Mouse (Mus musculus) heart, embryonic 12.5 days (tissue): ENCODE measurements around the gene Ing4. TPM values are rescaled to one million over a fixed set of nuclear protein-coding genes. Genes with fewer than 3 reads are reported as not detected.

Experiments used
- ATAC-seq: fragments of 200-750 bp; cut with Nextera tagmentation; 2 replicates; pipeline ENCODE4 v1.8.0; 2017; ENCODE audit warnings: moderate TSS enrichment, moderate library complexity; ENCODE audit not compliant: insufficient number of reproducible peaks, low FRiP score
- H3K27ac ChIP-seq: fragments of 300-500 bp; sonication (generic); 2 replicates; pipeline ENCODE4 v1.5.1; 2016; ENCODE audit warnings: mild to moderate bottlenecking, moderate library complexity; ENCODE audit not compliant: poor library complexity, severe bottlenecking
- H3K27me3 ChIP-seq: fragments of 300-500 bp; sonication (generic); replicated peaks from 2 replicates; pipeline ENCODE4 v1.6.1; 2016; ENCODE audit warnings: mild to moderate bottlenecking, moderate library complexity
- H3K36me3 ChIP-seq: fragments of 300-500 bp; sonication (generic); 2 replicates; pipeline ENCODE4 v1.6.1; 2016; ENCODE audit warnings: mild to moderate bottlenecking, moderate library complexity
- H3K4me1 ChIP-seq: fragments of 300-500 bp; sonication (generic); replicated peaks from 2 replicates; pipeline ENCODE4 v1.6.1; 2016; ENCODE audit warnings: mild to moderate bottlenecking
- H3K4me2 ChIP-seq: fragments of 300-500 bp; sonication (generic); 2 replicates; pipeline ENCODE4 v1.6.1; 2016; ENCODE audit warnings: mild to moderate bottlenecking, moderate library complexity
- H3K4me3 ChIP-seq: fragments of 300-500 bp; sonication (generic); 2 replicates; pipeline ENCODE4 v1.5.1; 2016; ENCODE audit warnings: mild to moderate bottlenecking
- H3K9ac ChIP-seq: fragments of 300-500 bp; sonication (generic); 2 replicates; pipeline ENCODE4 v1.6.1; 2016; ENCODE audit warnings: mild to moderate bottlenecking, moderate library complexity
- H3K9me3 ChIP-seq: fragments of 300-500 bp; sonication (generic); replicated peaks from 2 replicates; pipeline ENCODE4 v1.6.1; 2016; ENCODE audit warnings: mild to moderate bottlenecking, moderate library complexity
- WGBS: fragments of 180-500 bp; shearing (Covaris S2); methylation state at CpG from one replicate; pipeline ENCODE4 v1.1.7; 2016; 5-methylcytosine and 5-hydroxymethylcytosine counted together
- polyA plus RNA-seq: library from polyadenylated mRNA; unstranded; fragments of >200 nt; fragmentation: Nextera tagmentation; extraction: Ambion mirVana; gene quantifications from 2 replicates; pipeline ENCODE4 v1.2.1, GENCODE M21; 2016

Gene Ing4
- 76.7 and 81.8 TPM in 2 replicates for polyA plus RNA-seq

GRCm38 (mm10) chr6:125039533-125040153, at the start of gene Ing4:
TSS of gene Ing4 (plus strand) at chr6:125039760.
- Histone ChIP-seq H3K27ac (peak within 1 kb of the TSS; percentile 63), H3K9ac (peak within 1 kb of the TSS; percentile 75), H3K9me3 (no peaks in the 10 kb centered on the region), H3K4me2 (peak within 1 kb of the TSS; percentile 78), H3K27me3 (no peaks in the 10 kb centered on the region), H3K4me3 (peak within 1 kb of the TSS; percentile 77), H3K36me3 (peaks cover 48% of the 10 kb centered on the region), H3K4me1 (peaks cover 9% of the 10 kb centered on the region)
- WGBS = under 1% methylated on average over 26 of the region's 26 CpGs
- ATAC-seq = peak; percentile 94

GRCm38 (mm10) chr6:124992241-124992640, 47.3 kb upstream of the Ing4 start:
- H3K27ac ChIP-seq = no peak overlapping the region
- no peaks in the 10 kb centered on the region for H3K36me3 ChIP-seq
- 70% methylated on average over 4 of the region's 4 CpGs for WGBS
- H3K4me2 ChIP-seq = no peak overlapping the region
- no peak overlapping the region for H3K4me3 ChIP-seq
- H3K9ac ChIP-seq = no peak overlapping the region; the same call in 1 of the 2 replicates
- H3K27me3 ChIP-seq = peaks cover 55% of the 10 kb centered on the region
- peaks cover 12% of the 10 kb centered on the region for H3K9me3 ChIP-seq
- no peak for ATAC-seq
- H3K4me1 ChIP-seq = peaks cover 11% of the 10 kb centered on the region

- H3K27me3 ChIP-seq = peaks cover 66% of the 10 kb centered on the region
These were observed 46.2 kb upstream of the Ing4 start for GRCm38 (mm10) chr6:124993365-124993764.

GRCm38 (mm10) chr6:124993876-124994275, 45.7 kb upstream of the Ing4 start:
- H3K9me3 ChIP-seq = peaks cover 12% of the 10 kb centered on the region
- no peak for ATAC-seq
- H3K4me2 ChIP-seq = peak overlapping the region; percentile 26; the same call in 1 of the 2 replicates
- H3K27me3 ChIP-seq = peaks cover 71% of the 10 kb centered on the region
- H3K9ac ChIP-seq = 0 out of 2 replicates have a peak overlapping the region, but pooled peaks have one; percentile 15
- H3K4me1 ChIP-seq = peaks cover 25% of the 10 kb centered on the region
- H3K27ac ChIP-seq = no peak overlapping the region
- H3K36me3 ChIP-seq = no peaks in the 10 kb centered on the region
- no peak overlapping the region for H3K4me3 ChIP-seq
- WGBS = 14% methylated on average over 10 of the region's 11 CpGs

More at GRCm38 (mm10) chr6:124993365-124993764, 46.2 kb upstream of the Ing4 start:
- Histone ChIP-seq H3K36me3 (no peaks in the 10 kb centered on the region), H3K9ac (no peak overlapping the region), H3K9me3 (peaks cover 12% of the 10 kb centered on the region), H3K4me2 (no peak overlapping the region), H3K4me1 (peaks cover 22% of the 10 kb centered on the region), H3K4me3 (no peak overlapping the region), H3K27ac (no peak overlapping the region)
- WGBS = 76% methylated on average over 9 of the region's 9 CpGs
- no peak for ATAC-seq

GRCm38 (mm10) chr6:124995246-124995645, 44.3 kb upstream of the Ing4 start:
- Histone ChIP-seq H3K36me3 (no peaks in the 10 kb centered on the region), H3K9ac (no peak overlapping the region), H3K27me3 (peaks cover 85% of the 10 kb centered on the region), H3K4me1 (peaks cover 25% of the 10 kb centered on the region), H3K4me3 (no peak overlapping the region), H3K9me3 (peaks cover 5% of the 10 kb centered on the region), H3K27ac (no peak overlapping the region), H3K4me2 (no peak overlapping the region)
- 76% methylated on average over 7 of the region's 7 CpGs for WGBS
- no peak for ATAC-seq

- Histone ChIP-seq H3K27ac (no peak overlapping the region), H3K4me1 (peaks cover 25% of the 10 kb centered on the region), H3K4me3 (peak overlapping the region; percentile 58; the same call in 1 of the 2 replicates), H3K9me3 (no peaks in the 10 kb centered on the region), H3K9ac (no peak overlapping the region), H3K36me3 (no peaks in the 10 kb centered on the region), H3K4me2 (peak overlapping the region; percentile 97), H3K27me3 (peaks cover 87% of the 10 kb centered on the region)
- 37% methylated on average over 8 of the region's 8 CpGs for WGBS
- ATAC-seq = no peak
These were observed 43.6 kb upstream of the Ing4 start for GRCm38 (mm10) chr6:124995831-124996403.

GRCm38 (mm10) chr6:124996551-124997501, 42.7 kb upstream of the Ing4 start, which contains the start of gene Pianp:
TSS of gene Pianp (plus strand) at chr6:124996694.
- Histone ChIP-seq H3K27me3 (peaks cover 96% of the 10 kb centered on the region), H3K36me3 (no peaks in the 10 kb centered on the region), H3K27ac (no peak within 1 kb of the TSS), H3K9ac (peak within 1 kb of the TSS; percentile 70), H3K9me3 (no peaks in the 10 kb centered on the region), H3K4me1 (peaks cover 25% of the 10 kb centered on the region), H3K4me3 (peak within 1 kb of the TSS; percentile 58), H3K4me2 (peak within 1 kb of the TSS; percentile 97)
- under 1% methylated on average over 73 of the region's 78 CpGs for WGBS
- ATAC-seq = peak; percentile 4; the same call in 1 of the 2 replicates

GRCm38 (mm10) chr6:124998066-124998465, 41.5 kb upstream of the Ing4 start:
- WGBS = 7% methylated on average over 8 of the region's 8 CpGs
- H3K4me2 ChIP-seq = no peak overlapping the region; the same call in 1 of the 2 replicates
- H3K4me3 ChIP-seq = no peak overlapping the region

GRCm38 (mm10) chr6:124999091-124999490, 40.5 kb upstream of the Ing4 start:
- Histone ChIP-seq H3K4me1 (peaks cover 28% of the 10 kb centered on the region), H3K36me3 (no peaks in the 10 kb centered on the region), H3K27ac (no peak overlapping the region), H3K9ac (no peak overlapping the region), H3K27me3 (peaks cover 88% of the 10 kb centered on the region), H3K4me2 (no peak overlapping the region), H3K9me3 (no peaks in the 10 kb centered on the region), H3K4me3 (no peak overlapping the region)
- no peak for ATAC-seq
- WGBS = 26% methylated on average over 14 of the region's 14 CpGs

More at GRCm38 (mm10) chr6:124998066-124998465, 41.5 kb upstream of the Ing4 start:
- no peak overlapping the region for H3K27ac ChIP-seq
- no peak overlapping the region for H3K9ac ChIP-seq
- H3K9me3 ChIP-seq = no peaks in the 10 kb centered on the region
- H3K4me1 ChIP-seq = peaks cover 25% of the 10 kb centered on the region
- peaks cover 97% of the 10 kb centered on the region for H3K27me3 ChIP-seq
- ATAC-seq = no peak
- no peaks in the 10 kb centered on the region for H3K36me3 ChIP-seq

GRCm38 (mm10) chr6:124999546-124999945, 40.0 kb upstream of the Ing4 start:
- Histone ChIP-seq H3K9ac (no peak overlapping the region), H3K4me3 (no peak overlapping the region), H3K27me3 (peaks cover 83% of the 10 kb centered on the region), H3K4me2 (no peak overlapping the region), H3K36me3 (no peaks in the 10 kb centered on the region), H3K9me3 (no peaks in the 10 kb centered on the region), H3K4me1 (peaks cover 30% of the 10 kb centered on the region), H3K27ac (no peak overlapping the region)
- ATAC-seq = no peak
- 22% methylated on average over 10 of the region's 10 CpGs for WGBS
